Comparison of ENCODE assay signal across 8 mouse cellular contexts in genomic region chr2:172215508-172216162, GRCm38 (mm10). TPM values are rescaled to one million over a fixed set of nuclear protein-coding genes. Genes with fewer than 3 reads are reported as not detected.
DNase-seq lines count a peak whose midpoint lies in the region; ATAC-seq and TF ChIP-seq lines count a peak whose summit lies in the region.

No protein-coding gene starts in this region.

- TF ChIP-seq POLR2A in kidney, adult 2 months (IDR thresholded peaks at IDR 0.05; ENCODE audit: low read depth, low read length) = no peak

- no peaks in the 10 kb centered on the region for H3K9me3 ChIP-seq in kidney, embryonic 14.5 days (ENCODE audit: control insufficient read depth, low read length)
- peaks cover 4% of the 10 kb centered on the region; the same call in 1 of the 2 replicates for H3K9me3 ChIP-seq in E14TG2a.4 (ENCODE audit: low read length)
- no peaks in the 10 kb centered on the region for H3K9me3 ChIP-seq in forebrain, embryonic 13.5 days (replicated peaks)

- H3K9ac ChIP-seq in kidney, embryonic 14.5 days (ENCODE audit: low read depth, low read length) = no peak overlapping the region
- no peak overlapping the region for H3K9ac ChIP-seq in forebrain, embryonic 13.5 days

- WGBS in kidney, adult 2 months = 30% methylated on average over 11 of the region's 11 CpGs
- 36% methylated on average over 11 of the region's 11 CpGs for WGBS in kidney, embryonic 14.5 days
- 21% methylated on average over 11 of the region's 11 CpGs for WGBS in forebrain, embryonic 13.5 days

- no peak overlapping the region for H3K4me2 ChIP-seq in kidney, embryonic 14.5 days (replicated peaks; ENCODE audit: low read depth, low read length)
- H3K4me2 ChIP-seq in forebrain, embryonic 13.5 days = peak overlapping the region; percentile 10; the same call in 1 of the 2 replicates

- no peak overlapping the region for H3K27ac ChIP-seq in kidney, adult 2 months (ENCODE audit: insufficient read depth, low read depth, low read length)
- no peak overlapping the region for H3K27ac ChIP-seq in kidney, embryonic 14.5 days (ENCODE audit: low read depth, low read length)
- H3K27ac ChIP-seq in forebrain, embryonic 13.5 days = peak overlapping the region; percentile 15; the same call in 1 of the 2 replicates

- TF ChIP-seq CTCF in kidney, adult 2 months (conservative IDR thresholded peaks at IDR 0.05; ENCODE audit: insufficient read depth, insufficient read length, low read depth, low read length) = peak; percentile 61
- peak; percentile 65 for TF ChIP-seq CTCF in E14TG2a.4 (conservative IDR thresholded peaks at IDR 0.05; ENCODE audit: low read length)

- no peak overlapping the region for H3K4me3 ChIP-seq in kidney, adult 2 months (ENCODE audit: insufficient read depth, low read depth, low read length)
- H3K4me3 ChIP-seq in kidney, embryonic 14.5 days (ENCODE audit: low read length) = no peak overlapping the region
- no peak overlapping the region for H3K4me3 ChIP-seq in E14TG2a.4 (replicated peaks; ENCODE audit: low read length)
- H3K4me3 ChIP-seq in forebrain, embryonic 13.5 days = no peak overlapping the region

- no peaks in the 10 kb centered on the region for H3K4me1 ChIP-seq in kidney, adult 2 months (ENCODE audit: control insufficient read depth, insufficient read depth, low read length)
- H3K4me1 ChIP-seq in kidney, embryonic 14.5 days (ENCODE audit: control insufficient read depth, insufficient read depth, low read length) = no peaks in the 10 kb centered on the region
- H3K4me1 ChIP-seq in E14TG2a.4 (replicated peaks; ENCODE audit: low read depth, low read length) = peaks cover 28% of the 10 kb centered on the region
- peaks cover 5% of the 10 kb centered on the region; the same call in 1 of the 2 replicates for H3K4me1 ChIP-seq in forebrain, embryonic 13.5 days

- H3K36me3 ChIP-seq in kidney, adult 2 months (ENCODE audit: control insufficient read depth, insufficient read depth, low read length) = no peaks in the 10 kb centered on the region
- H3K36me3 ChIP-seq in kidney, embryonic 14.5 days (ENCODE audit: control insufficient read depth, insufficient read depth, low read length) = no peaks in the 10 kb centered on the region
- no peaks in the 10 kb centered on the region for H3K36me3 ChIP-seq in E14TG2a.4 (ENCODE audit: insufficient read depth, low read length)
- no peaks in the 10 kb centered on the region for H3K36me3 ChIP-seq in forebrain, embryonic 13.5 days (ENCODE audit: poor library complexity, severe bottlenecking)

- ATAC-seq in kidney, embryonic 14.5 days (ENCODE audit: low FRiP score, low TSS enrichment) = no peak
- peak; percentile 52; the same call in 1 of the 2 replicates for ATAC-seq in forebrain, embryonic 13.5 days

- DNase-seq in kidney, adult 2 months = peak; percentile 45
- peak; percentile 55 for DNase-seq in c-Kit-positive CD71-positive TER-119-positive erythroid progenitor cells, embryonic 14.5 days (ENCODE audit: low spot score)
- peak; percentile 16 to 36 for DNase-seq in layer of hippocampus, adult 18-20 months (ENCODE audit: low spot score in 2 of 2)
- DNase-seq in mesoderm, embryonic 11.5 days (ENCODE audit: low read depth, low spot score) = peak; percentile 88
- DNase-seq in urinary bladder, postnatal 4 days (ENCODE audit: low spot score in 2 of 2) = no peak

- H3K27me3 ChIP-seq in kidney, adult 2 months (replicated peaks; ENCODE audit: control insufficient read depth, insufficient read depth, low read length) = no peaks in the 10 kb centered on the region
- no peaks in the 10 kb centered on the region for H3K27me3 ChIP-seq in kidney, embryonic 14.5 days (ENCODE audit: control insufficient read depth, insufficient read depth, low read length)
- H3K27me3 ChIP-seq in E14TG2a.4 (ENCODE audit: insufficient read depth, low read length) = no peaks in the 10 kb centered on the region
- H3K27me3 ChIP-seq in forebrain, embryonic 13.5 days = no peaks in the 10 kb centered on the region

RNA-seq across cellular contexts. Expression of gene Mc3r, which starts 32.7 kb away (rescaled TPM):
- not detected in 2 replicates for polyA plus RNA-seq in kidney, adult 2 months (2012; rRNA removed)
- polyA plus RNA-seq in kidney, embryonic 14.5 days (2014; fragmentation: Nextera tagmentation; extraction: Ambion mirVana) = not detected in 2 replicates
- 0.10 and 0.15 TPM in 2 replicates for polyA plus RNA-seq in forebrain, embryonic 13.5 days (2015; fragmentation: Nextera tagmentation; extraction: Ambion mirVana)
- under 1 TPM; 0.22 to 0.28 TPM for total RNA-seq in layer of hippocampus, adult 18-20 months (2021)

Comparison
In these comparisons a context has a peak if more than half of its experiments do, and no peak if none do; other contexts are left out.
1. DNase-seq: peak in kidney, adult 2 months (single experiment), c-Kit-positive CD71-positive TER-119-positive erythroid progenitor cells, embryonic 14.5 days (single experiment), layer of hippocampus, adult 18-20 months (2 of 2) and mesoderm, embryonic 11.5 days (single experiment); none in urinary bladder, postnatal 4 days (0 of 2).